Mouse (Mus musculus) right cerebral cortex, postnatal 25 days (tissue): ENCODE measurements around the gene Tmprss7.

Source experiments
- DNase-seq: peaks from one replicate; pipeline ENCODE4 v3.0.0; 2022

Gene Tmprss7

GRCm38 (mm10) chr16:45624791-45625190, 68.7 kb downstream of the Tmprss7 start:
- no peak for DNase-seq

- DNase-seq = no peak
Measured at GRCm38 (mm10) chr16:45623230-45623629, 70.2 kb downstream of the Tmprss7 start.

- no peak for DNase-seq
Measured at GRCm38 (mm10) chr16:45619751-45620375, 73.6 kb downstream of the Tmprss7 start.

- no peak for DNase-seq
Measured at GRCm38 (mm10) chr16:45615944-45616343, 77.5 kb downstream of the Tmprss7 start.

GRCm38 (mm10) chr16:45613247-45613646, 80.2 kb downstream of the Tmprss7 start:
- no peak for DNase-seq

GRCm38 (mm10) chr16:45610267-45610666, 83.2 kb downstream of the Tmprss7 start, which contains the start of gene Gcsam:
Gene Gcsam (plus strand): TSS chr16:45610380.
- no peak for DNase-seq

GRCm38 (mm10) chr16:45609300-45609699, 84.2 kb downstream of the Tmprss7 start:
- no peak for DNase-seq

GRCm38 (mm10) chr16:45608481-45608954, 84.9 kb downstream of the Tmprss7 start:
- DNase-seq = no peak
